Mouse (Mus musculus): ENCODE measurements around the gene Gnai2. TPM values are rescaled to one million over a fixed set of nuclear protein-coding genes. Genes with fewer than 3 reads are reported as not detected.
A peak's percentile ranks its signal among the peaks of the same experiment; 100 is the strongest.

The Gnai2 gene
- total RNA-seq (2021) = 10 to 100 TPM; 65.2 to 70.5 TPM
- long read RNA-seq, experiment 1, transcript Gnai2-202 (9 exons, 1,777 nt) = minor isoform, 5 of 50 reads
- long read RNA-seq, experiment 1, transcript Gnai2-201 (9 exons, 2,215 nt) = major isoform, 18 of 50 reads
- long read RNA-seq, experiment 1, partial matches to known transcripts = 14 of 50 reads
- long read RNA-seq, experiment 1, other reads (novel, unspliced or antisense) = 10 of 50 reads
- long read RNA-seq, experiment 2, transcript Gnai2-201 (9 exons, 2,215 nt) = major isoform, 21 of 47 reads
- long read RNA-seq, experiment 2, partial matches to known transcripts = 19 of 47 reads
- long read RNA-seq, experiment 2, other reads (novel, unspliced or antisense) = 0 of 47 reads

DNA sequence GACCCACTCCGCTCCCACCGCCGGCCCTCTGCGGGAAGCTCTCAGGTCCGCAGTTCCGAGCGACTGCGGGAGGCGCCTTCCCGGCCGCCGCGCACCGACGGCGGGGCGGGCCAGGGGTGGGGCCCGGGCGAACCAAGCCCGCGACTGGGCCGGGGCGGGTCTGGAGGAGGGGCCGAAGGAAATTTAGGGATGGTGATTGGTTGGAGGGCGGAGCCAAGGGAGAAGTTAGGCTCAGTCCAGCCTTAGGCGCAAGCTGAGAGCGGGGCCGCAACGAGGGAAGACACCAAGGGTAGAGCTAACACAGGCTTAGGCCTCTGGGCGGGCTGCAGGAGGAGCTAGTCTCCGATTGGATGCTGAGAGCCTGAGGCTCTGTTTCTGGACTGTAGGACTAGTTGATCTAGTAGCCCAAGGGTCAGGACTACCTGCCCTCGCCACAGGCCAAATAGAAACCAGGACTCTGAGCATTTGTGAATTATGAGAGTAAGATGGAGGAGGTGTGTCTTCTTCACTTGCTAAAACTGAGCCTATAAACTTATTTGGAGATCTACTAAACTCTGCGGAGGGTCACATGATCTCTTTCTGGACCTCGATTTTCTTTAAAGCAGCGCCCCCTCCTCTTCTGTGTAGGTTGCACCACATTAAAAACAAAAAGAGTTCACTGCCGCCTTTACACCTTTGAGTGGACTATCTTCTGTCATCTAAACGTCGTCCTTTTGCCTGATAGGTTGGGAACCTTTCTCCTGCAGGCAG is at the start of gene Gnai2:
TSS of gene Gnai2 (minus strand) at position 89 of the 750 bp plus-strand sequence.
- peak; percentile 95 to 96 for DNase-seq

DNA sequence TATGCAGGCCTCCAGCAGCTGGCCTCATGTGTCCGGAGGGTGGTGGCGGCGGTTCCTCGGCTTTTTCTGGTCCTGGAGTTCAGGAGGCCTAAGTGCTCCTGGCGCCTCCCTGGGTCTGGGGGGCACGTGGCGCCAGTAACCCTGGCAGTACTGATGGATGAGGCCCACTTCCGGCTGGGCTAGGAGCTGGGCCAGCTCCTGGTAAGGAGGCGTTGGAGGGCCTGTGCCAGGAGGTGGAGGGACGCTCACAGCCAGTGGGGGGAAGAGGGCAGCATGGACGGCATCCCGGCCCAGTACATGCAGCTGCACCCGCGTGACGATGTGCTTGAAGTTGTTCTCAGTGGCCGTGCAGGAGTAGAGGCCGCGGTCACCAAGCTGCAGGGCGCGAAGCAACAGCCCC is 47.2 kb upstream of the Gnai2 start:
- intact Hi-C loops (cut with DNase I) = no loop called here
- no peak for DNase-seq

More for the DNA sequence above, at the start of gene Gnai2:
- intact Hi-C loops (cut with DNase I) = no loop called here

DNA sequence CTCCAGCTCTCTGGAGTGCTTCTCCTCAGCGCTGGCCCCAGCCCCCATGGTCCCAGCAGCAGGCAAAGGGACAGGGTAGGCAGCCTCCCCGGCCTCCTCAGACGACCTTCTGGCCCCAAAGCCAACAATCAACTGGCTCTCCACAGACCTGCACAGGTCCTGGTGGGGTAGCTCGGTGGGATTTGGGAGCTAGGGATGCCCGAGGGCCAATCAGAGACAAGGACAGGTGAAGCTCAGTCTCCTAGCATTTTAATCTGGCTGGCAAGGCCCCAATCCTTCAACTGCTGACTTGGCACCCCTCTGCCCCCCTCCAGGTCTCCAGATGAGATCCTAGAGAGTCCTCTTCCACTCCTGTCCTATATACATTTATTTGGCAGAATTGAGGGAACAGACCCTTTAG is 44.3 kb upstream of the Gnai2 start, which contains the start of gene Gnat1:
TSS of gene Gnat1 (minus strand) at position 212 of the 400 bp plus-strand sequence.
- intact Hi-C loops (cut with DNase I) = no loop called here

DNA sequence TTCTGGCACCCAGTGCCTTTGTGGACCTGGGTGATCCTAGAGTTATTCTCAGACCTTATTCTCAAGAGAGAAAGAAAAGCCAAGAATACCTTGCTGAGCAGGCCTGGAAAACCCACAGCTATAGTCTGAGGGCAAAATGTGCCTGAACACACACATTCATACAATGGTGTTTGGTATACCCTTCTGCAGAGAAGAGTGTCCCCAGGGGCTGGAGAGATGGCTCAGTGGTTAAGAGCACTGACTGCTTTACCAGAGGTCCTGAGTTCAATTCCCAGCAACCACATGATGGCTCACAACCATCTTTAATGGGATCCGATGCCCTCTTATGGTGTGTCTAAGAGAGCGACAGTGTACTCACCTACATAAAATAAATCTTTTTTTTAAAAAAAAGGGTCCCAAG is 43.7 kb upstream of the Gnai2 start:
- no peak for DNase-seq
- intact Hi-C loops (cut with DNase I) = no loop called here

More for the DNA sequence above, 44.3 kb upstream of the Gnai2 start, which contains the start of gene Gnat1:
- no peak for DNase-seq

DNA sequence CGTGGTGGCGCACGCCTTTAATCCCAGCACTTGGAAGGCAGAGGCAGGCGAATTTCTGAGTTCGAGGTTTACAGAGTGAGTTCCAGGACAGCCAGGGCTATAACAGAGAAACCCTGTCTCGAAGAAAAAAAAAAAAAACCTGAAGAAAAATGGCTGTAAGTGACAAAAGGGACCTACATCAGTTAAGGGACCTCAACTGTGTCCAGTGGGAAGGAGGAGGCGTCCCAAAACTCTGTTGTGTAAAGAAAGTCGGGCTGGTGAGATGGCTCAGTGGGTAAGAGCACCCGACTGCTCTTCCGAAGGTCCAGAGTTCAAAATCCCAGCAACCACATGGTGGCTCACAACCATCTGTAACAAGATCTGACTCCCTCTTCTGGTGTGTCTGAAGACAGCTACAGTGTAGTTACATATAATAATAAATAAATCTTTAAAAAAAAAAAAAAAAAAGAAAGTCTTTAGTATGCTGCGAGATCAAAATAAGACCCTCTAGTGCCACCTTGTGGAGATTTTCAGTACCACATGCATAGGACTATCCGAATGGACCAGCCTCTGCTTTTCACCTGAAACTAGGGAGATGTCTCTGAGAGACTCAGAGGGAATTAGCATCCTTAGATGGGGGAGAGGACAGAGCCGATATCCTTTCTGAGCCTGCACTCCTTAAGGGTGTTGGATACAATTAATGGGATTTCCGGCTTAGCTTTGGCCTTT is 42.8 kb upstream of the Gnai2 start:
- intact Hi-C loops (cut with DNase I) = loop anchor here (2.0 kb wide), 1 partner anchor 77 kb away; no protein-coding TSS in a partner anchor
- peak in 1 of 2 experiments; percentile 53 for DNase-seq

DNA sequence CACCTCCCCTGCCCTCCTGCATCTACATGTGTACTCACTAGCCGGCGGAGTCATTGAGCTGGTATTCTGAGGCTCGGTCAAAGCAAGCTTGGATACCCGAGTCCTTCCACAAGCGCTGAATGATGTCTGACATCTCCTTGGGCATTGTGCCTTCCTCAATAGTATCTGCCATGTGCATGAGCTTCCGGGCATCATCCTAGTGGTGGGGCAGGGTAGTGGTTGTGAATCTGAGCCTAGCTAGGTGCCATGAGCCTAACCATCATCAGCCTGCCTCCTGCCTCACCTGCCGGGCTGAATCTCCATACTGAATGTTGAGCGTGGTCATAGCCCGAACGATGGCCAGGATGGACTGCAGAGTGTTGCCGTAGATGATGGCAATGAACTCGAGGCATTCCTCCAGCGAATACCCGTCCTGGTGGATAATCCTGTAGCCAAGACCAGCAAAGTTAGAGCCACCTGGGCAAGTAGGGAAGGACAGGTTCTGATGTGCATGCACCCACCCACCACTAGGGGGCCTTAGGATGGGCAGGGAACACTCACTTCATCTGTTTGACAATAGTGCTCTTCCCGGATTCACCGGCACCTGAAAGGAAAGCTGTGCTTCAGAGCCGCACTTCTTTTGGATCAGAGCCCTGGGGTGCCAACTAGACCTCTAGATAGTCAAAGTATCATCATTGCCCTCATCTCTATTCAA is 42.1 kb upstream of the Gnai2 start:
- intact Hi-C loops (cut with DNase I) = loop anchor here (2.0 kb wide), 1 partner anchor 76 kb away; no protein-coding TSS in a partner anchor
- no peak for DNase-seq

DNA sequence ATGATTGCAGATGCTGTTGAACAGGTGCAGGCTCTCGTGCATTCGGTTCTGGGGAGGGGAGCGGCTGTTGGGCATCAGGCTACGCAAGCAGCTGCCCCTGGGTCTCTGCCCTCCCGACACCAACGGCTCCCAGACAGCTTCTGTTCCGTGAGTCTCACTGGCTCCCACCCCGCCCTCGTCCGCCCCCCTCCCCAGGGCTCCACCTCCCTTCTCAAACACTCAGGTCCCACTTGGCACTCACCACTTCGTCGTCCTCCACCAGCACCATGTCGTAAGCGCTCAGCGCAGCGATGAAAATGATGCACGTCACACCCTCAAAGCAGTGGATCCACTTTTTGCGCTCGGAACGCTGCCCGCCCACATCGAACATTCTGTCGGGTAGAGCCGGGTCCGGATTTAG is 41.1 kb upstream of the Gnai2 start:
- no peak for DNase-seq
- intact Hi-C loops (cut with DNase I) = loop anchor here (2.0 kb wide), 1 partner anchor 76 kb away; no protein-coding TSS in a partner anchor

DNA sequence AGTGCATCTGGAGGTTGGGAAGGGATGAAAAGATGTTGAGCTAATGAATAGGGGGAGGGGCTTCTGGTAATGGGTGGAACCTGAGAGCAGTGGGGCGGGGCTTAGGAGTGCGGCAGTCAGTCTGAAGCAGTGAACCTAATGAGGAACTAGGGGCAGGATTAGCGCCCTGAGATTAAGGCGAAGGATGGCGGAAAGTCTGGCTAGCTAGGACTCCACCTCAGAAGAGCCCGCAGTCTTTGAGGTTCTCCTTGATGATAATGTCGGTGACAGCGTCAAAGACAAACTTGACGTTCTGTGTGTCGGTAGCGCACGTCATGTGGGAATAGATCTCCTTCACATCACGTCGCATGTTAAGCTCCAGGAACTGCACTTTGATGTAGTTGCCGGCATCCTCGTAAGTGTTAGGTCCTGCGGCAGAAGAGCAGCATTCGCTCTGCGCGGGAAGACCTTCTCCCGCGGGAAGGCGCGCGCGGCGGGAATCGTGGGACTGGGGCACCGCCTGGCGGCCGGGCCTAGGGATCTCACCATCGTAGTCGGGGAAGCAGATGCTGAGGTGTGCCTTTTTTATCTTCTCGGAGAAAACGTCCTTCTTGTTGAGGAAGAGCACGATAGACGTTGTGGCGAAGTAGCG is 40.6 kb upstream of the Gnai2 start:
- intact Hi-C loops (cut with DNase I) = loop anchor here (1.0 to 2.0 kb wide), 2 partner anchors 30 to 75 kb away; no protein-coding TSS in a partner anchor
- DNase-seq = peak; percentile 60 to 66

DNA sequence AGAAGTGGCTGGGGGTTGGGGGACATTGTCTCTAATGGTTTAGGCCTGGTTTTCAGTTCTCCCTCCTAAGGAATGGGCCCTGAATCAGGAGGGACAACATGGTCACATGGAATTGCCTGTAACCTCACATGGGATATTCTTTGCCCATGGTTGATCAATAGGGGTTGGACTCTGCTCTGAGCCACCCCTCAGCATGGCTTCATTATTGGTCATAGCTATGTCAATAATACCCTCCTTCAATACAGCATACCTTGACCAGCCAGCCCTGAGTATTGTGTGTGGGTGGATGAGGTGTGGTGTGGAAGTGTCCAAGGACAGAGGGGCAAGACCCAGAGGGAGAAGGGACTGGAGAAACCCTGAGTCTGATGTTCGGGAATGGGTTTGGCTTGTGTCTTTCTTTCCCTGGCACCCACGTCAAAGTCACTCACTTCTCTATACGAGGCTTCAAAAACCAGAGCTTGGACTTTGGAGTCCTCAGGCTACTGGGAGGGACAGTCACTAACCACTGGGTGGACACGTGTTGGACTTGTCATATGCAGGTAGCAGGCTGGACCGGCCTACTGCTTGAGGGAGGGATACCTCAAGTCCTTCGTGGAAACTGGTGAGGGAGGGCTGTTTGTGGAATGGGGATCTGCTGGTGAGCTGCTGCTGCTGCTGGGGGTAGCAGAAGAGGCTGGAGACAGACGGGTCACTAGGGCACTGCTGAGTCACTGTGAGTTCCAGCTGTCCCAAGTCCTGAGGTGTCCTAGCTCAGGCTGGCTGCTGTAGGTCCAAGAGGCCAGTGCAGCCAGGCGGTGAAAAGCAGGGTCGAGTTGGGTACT is 39.7 kb upstream of the Gnai2 start:
- intact Hi-C loops (cut with DNase I) = loop anchor here (1.0 kb wide), 1 partner anchor 30 kb away; no protein-coding TSS in a partner anchor
- no peak for DNase-seq

DNA sequence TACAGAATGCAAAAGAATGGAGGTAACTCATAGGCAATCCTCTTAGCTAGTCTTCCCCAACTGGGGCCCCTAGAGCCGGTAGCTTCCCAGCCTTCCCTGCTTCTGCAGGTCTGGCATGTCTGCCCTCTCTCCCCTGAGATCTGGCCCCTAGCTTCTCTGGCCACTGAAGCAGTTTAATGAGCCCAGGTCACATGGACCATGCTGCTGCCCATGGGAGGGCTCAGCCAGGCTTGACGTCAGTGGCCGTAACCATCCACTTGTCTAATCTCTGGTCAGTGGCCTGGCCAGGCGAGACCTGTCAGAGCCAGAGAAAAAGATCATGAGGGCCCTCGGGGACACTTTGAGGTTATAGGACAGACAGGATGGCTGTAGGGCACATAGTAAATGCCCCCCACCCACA is 35.1 kb upstream of the Gnai2 start:
- intact Hi-C loops (cut with DNase I) = no loop called here
- DNase-seq = peak in 1 of 2 experiments; percentile 43

DNA sequence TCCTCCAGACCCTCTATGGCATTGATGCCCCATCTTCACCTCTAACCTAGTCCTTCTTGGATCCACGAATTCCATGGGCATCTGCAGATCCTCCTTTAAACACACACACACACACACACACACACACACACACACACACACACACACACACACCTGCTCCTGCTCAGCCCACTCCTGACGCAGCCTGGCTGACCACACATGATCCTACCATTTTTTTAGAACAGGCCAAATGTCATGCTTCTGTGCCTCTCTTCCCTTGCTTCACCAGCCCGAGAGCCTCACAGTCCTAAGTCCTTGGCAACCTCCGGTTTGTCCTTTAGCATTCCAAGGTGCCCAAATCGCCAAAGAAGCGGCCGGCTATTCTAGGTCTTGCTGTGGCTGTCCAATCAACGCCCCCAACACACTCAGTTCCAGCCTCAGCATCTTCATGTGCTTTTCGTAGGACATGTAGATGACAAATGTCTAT is 34.3 kb upstream of the Gnai2 start, which contains the start of gene Slc38a3:
TSS of gene Slc38a3 (minus strand) at position 51 of the 466 bp plus-strand sequence.
- DNase-seq = no peak
- intact Hi-C loops (cut with DNase I) = no loop called here

DNA sequence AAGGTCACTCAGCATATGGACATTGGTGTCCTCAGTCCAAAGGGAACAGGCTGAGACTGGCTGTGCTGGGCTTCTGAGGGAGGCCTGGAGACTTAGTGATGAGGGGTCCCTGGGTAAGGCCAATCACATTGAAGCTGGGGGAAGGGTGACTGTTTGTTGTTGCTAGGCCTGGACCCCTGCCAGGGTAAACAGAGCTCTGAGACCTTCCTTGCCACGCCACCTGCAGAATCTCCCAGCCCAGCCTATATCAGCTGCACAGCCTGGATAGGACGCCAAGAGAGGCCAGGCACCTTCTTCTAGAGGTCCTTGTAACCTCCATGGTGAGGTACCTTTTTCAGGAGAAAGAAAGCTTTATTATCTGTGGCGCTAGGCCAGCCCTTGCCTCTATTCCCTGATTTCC is 33.7 kb upstream of the Gnai2 start:
- intact Hi-C loops (cut with DNase I) = no loop called here
- DNase-seq = no peak

DNA sequence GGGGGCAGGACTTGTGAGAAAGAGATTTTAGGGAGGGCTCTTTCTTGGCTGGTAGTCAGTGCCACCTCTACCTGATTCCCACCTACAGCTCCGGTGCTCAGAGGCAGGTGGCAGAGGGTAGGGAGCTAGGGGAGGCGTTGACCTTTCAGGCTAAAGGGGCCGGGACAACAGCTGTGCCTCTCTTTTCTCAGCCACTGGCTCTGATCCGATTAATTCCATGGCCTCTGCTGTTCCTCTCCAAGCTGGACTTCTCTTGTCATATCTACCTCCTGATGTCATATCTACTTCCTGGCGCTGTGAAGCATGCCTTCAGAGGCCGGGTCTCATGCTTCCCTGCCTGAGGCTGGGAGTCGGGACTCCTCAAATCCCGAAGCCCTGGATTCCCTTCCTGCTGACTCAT is 32.8 kb upstream of the Gnai2 start:
- intact Hi-C loops (cut with DNase I) = no loop called here
- DNase-seq = no peak

DNA sequence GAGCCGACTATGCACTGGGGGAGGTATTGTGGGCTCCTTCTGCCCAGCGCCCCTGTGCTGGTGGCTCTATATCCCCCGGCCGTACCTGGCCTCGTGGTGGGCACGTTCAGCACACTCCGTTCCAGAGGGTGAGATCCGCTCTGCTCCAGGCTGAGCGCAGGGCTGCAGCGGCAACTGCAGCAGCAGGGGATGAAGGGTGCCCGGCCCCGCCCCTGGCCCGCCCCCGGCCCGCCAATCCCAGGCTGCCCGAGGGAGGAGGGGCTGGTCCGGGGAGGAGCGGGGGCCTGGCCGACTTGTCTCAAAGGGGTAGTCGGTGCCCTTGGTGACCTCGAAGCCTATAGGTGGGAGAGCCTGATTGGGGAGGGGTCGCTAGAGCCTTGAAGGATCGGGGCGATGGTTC is 32.1 kb upstream of the Gnai2 start:
- DNase-seq = peak; percentile 58 to 73
- intact Hi-C loops (cut with DNase I) = no loop called here

DNA sequence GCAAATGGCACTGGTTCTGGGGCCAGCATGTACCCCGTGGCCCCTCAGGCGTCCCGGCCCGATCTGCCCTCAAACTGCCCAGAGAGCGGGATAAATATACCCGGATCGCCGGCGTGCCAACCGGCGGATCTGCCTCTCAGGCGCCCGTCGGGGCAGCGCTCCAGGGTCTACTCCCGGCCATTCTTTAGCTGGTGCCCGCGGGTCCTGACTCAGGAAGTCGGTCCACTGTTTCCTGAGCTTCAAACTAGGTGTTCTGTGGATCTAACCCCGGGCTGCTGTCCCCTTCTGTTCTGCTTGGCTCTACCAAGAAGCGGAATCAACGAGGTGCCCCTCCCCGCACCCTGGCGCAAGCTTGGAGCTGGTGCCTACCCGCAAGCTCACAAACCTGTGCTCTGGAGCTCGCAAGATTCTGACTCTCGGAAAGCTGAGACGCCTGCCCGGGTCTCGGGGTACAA is 31.6 kb upstream of the Gnai2 start:
- intact Hi-C loops (cut with DNase I) = no loop called here
- DNase-seq = peak; percentile 54 to 55

DNA sequence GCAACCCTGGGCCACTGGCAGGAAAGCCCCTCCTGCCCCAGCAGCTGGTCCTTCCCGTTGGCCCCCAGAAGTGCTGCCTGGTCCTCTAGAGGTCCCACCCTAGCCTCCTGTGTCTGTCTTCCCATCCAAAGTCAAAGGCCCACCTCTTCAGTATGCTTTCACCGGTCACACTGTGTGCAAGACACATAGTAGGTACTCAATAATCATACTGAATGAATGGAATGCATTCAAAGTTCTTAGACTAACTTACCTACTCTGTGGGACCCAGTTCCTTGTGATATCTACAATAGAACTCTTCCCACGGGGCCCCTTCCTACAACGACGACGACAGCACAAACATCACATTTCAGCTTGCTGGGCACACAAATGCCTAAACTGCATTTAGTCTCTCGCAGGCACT is 30.1 kb upstream of the Gnai2 start:
- intact Hi-C loops (cut with DNase I) = no loop called here

DNA sequence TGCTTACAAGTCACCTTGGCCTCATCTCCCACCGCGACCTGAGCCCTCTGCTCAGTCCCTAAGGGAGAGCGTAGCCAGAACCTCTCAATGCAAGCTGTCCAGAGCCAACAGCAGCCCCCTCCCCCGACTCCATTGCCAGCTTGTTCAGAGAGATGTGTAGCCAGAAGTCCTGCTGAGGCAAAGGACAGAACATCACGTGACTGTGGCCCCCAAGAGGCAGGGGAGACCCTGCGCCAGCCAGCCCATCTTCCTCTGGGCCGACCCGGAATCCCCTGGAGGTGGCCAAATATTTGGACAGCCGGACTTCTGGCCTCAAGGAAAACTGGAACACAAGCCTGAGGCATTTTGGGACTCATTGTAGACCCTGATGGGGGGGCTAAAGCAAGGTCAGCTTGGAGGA is 28.4 kb upstream of the Gnai2 start:
- DNase-seq = no peak
- intact Hi-C loops (cut with DNase I) = no loop called here

More for the DNA sequence above, 30.1 kb upstream of the Gnai2 start:
- DNase-seq = no peak

DNA sequence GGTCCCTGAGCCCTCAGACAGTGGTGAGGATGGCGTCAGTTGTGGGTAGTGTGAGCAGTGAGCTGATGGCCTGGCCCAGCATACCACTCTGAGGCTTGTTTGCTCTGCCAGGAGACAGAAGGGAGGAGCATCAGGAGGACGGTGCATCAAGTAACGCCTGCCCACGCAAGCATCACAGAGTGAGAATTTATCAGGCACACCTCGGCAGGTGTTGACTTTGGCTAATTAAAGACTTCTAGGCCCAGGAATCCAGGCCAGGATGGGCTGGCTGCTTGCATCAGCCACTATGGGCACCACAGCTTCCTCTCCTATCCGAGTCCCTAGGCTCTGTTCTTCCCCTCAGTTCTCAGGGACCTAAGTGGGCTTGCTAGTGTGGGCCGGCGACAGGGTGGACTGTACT is 27.2 kb upstream of the Gnai2 start:
- DNase-seq = no peak
- intact Hi-C loops (cut with DNase I) = no loop called here

All from gastrocnemius, postnatal 36 days (tissue).